Mouse (Mus musculus) adrenal gland, postnatal 10 days (tissue): ENCODE data around the gene Usp6nl. TPM values are rescaled to one million over a fixed set of nuclear protein-coding genes. Genes with fewer than 3 reads are reported as not detected.

Experiments
- DNase-seq: peaks from one replicate; pipeline ENCODE4 v3.0.0; 2021; ENCODE audit warnings: mixed read lengths
- total RNA-seq, 2 experiments: library from RNA; stranded (reverse); gene quantifications; 2 replicates each; pipeline ENCODE4 v1.2.3; 2021

Usp6nl gene
- total RNA-seq, 2 experiments from 2014 or later, result 27.1 to 28.7 TPM

DNA sequence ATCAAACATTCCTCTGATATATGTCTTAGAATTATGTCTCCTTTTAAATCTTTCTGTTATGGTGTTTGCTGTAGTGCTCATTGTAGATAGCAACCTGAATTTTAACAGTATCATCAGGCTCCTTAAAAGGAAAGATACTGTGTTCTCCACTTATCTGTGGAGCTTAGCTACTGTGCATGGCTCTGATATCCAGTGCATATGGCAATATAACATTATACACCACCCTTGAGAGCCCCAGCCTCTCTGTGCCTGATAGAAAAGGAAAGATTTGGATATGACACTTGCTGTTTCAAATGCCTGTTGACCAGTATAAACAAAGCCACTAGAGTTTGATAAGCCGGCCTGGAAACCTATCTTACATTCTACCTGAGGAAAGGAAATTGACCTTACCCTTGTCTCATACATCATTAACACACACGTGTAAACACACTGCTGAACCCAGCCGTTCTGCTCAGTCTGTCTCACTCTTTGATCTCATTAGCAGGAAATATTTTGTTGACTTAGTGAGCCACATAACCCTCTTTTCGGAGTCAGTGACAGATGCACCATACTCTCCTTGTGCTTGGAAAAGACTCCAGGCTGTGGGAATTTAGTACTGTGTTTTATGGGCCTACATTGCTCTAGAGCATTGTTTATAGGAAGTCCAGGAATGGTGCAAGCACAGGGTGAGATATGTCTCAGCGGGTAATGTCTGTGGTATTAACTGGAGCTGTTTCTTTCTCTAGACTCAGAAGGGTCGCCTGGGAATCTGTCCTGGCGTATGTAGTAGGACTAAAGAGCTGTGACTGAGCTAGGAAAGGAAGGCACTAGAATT is 9.1 kb downstream of the Usp6nl start:
- DNase-seq, result no peak

DNA sequence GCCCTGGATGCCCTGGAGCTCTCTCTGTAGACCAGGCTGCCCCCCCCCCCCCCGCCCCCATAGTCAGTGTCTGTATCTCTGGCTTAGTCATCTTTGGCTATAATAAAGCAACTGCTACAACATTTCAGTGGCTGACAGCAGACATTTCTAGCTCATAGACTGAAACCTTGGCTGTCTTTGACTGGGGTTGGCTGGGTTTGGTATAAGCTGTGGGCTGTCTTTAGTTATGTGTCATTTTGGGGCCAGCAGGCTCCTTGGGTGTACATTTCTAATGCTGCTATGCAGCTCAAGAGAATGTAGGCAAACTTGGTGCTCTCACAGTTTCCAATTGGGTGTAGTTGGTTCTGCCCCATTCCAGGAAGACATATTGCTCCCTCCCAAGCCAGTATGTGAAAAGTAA is 11.1 kb downstream of the Usp6nl start:
- no peak for DNase-seq

DNA sequence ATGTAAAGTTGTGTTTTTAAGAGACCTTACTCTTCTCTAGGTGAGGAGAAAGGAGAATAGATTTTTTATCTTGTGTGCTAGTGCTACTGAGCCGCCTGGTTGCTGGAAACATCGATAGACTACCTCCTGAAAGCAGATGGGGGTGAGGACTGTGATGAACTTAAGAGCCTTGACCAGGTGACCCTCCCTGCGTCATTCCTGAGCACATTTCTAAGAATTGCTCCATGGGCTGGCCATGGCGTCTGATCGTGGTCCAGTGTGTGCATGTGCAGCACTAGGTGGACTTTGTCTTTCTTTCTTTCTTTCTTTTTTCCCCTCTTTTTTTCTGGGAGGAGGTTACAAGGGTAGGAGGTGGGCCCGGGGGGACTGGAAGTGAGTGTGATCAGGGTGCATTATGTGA is 11.5 kb downstream of the Usp6nl start:
- no peak for DNase-seq

DNA sequence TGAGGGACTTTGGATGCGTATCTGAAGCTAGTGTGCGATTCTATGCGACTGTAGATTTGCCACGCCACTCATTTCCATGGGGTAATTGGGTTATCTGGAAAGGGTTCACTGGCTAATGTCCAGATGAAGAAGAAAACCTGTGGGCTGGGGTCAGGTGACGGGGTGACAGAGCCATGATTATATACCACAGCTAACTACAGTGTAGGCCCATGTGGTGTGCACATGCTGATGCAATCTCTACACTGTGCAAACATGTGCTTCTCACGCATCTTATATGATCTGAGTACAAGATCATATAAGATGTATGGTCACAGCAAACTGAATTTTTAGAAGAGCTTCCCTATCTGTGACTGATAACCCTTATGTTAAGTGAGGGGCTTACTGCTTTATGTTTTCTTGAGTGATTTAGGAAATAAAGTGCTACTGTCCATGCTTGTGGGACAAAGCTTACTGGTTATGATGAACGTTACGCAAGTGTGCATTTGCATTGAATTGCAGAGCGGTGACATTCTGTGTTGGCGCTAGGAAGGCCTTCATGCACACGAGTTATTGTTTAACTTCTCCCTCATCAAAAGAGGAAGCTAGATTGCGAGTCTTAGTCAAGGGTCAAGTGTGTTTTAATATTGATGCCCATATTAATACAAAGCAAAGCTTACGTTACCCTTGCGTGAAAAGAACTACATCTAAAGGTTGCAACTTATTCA is 12.7 kb downstream of the Usp6nl start:
- no peak for DNase-seq

DNA sequence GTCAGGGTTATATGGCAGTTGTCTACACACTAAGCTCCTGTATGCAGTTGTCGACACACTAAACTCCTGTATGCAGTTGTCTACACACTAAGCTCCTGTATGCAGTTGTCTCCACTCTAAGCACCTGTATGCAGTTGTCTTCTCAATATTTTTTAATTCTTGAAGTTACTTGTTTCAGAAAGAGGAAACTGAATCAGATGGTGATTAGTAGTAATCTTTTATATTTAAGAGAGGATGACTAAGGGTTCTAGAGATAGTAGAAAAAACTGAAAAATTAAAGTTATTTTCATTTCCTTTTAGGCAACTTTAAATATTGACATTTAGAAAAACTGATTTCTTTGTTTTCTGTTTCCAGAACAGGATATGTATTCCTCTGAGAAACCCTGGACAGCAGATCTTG is 13.5 kb downstream of the Usp6nl start:
- no peak for DNase-seq

DNA sequence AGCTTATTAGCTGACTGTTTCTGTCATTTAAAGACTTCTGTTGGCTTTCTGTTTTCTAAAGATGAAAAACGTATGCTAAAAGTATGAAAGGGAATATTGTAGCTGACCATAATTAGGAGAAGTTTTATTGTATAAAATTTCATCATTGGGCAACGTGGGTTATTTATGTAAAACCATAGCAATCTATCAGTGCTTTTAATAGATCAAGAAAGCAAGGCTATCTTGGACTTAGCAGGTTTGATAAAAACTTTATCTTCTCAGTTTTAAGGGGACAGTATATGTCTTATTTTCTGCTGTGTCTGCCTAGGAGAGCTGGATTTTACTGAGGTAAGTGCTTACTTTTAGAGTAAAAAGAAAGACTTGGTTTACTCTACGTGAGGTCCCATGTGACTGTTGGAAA is 14.2 kb downstream of the Usp6nl start:
- DNase-seq, result no peak

DNA sequence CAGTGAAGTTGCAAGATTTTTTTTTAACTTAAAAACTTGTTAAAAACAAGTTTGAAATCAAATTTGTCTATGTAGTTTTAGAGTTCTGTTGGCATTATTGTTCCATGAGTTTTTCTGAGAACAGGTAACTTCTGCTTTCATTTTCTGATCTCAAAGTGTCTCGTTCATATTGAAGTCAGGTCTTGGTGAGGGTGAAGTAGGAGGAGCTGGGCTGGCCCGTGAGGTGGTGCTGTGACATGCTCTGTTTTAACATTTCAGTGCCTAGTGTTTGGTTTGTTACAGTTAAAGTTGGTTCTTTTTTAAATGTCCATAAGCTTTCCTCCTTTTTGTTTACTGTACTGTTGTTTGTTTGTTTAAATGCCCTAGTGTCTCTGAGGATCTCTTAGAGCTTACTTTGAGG is 15.0 kb downstream of the Usp6nl start:
- no peak for DNase-seq

DNA sequence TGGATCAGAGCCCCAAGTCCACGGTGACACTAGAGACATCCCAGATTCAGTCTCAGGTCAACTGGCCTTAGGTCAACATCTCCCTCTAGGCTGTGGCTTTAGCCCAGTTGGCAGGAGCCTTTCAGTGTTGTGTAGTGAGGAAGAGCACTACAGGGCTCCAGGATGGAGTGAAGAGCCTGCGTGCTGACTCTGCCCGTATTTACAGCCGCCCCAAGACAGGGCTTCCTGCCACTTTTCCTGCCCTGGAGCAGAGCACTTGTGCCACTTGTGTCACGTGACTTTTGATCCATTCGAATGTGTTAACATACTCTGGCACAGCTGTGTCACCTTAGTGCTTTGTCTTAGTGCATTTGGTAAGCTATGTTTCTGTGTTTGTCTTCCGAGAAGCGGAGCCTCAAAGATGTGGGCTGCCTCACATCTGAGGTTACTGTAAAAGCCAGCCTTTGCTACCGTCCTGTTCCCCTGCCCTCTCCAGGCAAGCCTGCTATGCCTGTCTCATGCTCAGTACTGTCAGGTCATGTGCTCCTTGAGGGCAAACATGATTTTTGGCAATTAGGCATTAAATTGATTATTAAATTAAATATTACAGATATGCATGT is 15.7 kb downstream of the Usp6nl start:
- DNase-seq, result no peak

DNA sequence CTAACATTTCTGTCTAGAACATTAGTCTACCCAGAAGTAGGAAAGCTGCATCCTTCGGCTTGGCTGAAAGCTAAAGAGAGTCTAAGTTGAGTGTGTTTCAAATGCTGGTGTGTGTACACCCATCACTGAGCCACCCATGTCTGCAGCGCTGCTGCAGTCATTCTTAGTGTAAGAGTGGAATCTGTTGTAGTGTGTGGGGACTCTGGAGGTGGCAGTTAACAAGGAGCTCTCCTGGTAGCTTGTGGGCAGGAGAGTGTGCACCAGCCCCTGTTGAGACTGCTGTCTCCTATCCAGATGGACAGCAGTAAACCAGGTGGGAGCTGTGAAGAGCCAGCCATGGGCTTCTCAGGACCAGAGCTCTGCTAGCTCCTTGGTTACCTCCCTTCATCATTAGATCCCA is 18.0 kb downstream of the Usp6nl start:
- DNase-seq, result no peak

DNA sequence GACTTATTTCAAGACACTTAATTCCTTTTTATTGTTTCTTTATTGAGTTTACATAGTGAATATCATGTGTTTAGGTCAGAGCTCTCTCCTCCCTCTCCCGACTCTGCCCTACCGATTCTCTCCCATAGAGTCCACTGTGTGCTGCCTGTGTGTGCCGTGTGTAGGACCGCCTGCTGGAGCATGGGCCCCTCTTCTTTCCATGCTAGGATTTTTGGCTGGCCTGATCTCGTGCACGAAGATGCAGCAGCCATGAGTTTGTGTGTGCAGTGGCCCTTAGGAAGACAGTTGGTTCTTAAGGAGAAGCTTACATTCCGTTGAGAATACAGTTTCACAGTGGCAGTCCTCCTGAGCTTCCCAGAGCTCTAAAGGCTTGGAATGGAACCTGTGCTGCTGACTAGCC is 19.0 kb downstream of the Usp6nl start:
- DNase-seq, result no peak

DNA sequence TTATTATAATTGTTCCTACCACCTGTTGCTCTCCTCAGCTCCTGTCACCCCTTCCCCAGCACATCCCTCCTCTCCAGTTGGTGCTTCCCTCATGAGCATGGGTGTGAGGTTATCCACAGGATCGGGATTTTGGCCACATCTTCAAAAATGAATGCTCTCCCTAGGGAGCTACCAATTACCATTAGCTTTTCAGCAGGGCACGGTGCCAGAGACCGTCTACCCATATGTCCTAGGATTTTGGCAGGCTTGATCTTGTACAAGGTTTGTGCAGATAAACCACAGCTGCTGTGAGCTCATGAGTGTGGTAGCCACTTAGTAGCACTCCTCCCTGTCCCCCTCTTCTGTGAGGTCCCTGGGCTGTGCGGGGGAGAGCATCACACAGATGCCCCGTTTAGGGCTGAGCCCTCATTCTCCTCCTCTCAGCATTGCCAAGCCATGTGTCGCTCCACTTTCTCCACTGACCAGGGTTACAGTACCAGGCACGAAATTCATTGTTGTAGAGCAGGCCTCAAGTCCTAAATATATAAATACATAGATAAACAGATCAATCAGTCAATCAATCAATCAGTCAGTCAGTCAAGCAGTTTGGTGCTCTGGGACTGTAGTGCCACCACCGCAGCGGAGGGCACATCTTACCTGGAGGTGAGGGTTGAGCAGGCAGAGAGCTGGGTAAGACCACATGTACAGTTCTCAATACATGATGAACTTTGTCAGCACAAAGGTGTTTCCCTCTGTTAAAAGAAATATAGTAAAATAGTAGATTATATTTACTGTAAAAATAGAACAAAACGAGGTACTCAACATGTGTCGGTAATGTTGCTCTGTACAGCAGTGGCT is 27.0 kb downstream of the Usp6nl start:
- DNase-seq, result peak; percentile 25

DNA sequence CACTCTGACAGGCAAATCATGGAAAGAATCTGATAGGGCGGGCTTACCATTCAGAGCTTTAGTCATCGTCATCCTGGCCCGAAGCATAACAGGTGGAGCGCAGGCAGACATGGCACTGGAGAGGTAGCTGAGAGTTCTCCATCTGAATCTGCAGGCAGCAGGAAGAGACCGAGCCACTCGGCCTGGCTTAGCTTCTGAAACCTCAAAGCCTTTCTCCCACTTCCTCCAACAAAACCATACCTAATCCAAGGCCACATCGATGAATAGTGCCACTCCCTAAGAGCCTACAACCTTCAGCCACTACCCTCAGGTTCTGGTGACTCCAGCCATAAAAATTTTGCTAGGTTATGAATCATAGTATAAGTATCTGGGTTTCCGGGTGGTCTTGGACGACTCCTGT is 27.7 kb downstream of the Usp6nl start:
- DNase-seq, result no peak

DNA sequence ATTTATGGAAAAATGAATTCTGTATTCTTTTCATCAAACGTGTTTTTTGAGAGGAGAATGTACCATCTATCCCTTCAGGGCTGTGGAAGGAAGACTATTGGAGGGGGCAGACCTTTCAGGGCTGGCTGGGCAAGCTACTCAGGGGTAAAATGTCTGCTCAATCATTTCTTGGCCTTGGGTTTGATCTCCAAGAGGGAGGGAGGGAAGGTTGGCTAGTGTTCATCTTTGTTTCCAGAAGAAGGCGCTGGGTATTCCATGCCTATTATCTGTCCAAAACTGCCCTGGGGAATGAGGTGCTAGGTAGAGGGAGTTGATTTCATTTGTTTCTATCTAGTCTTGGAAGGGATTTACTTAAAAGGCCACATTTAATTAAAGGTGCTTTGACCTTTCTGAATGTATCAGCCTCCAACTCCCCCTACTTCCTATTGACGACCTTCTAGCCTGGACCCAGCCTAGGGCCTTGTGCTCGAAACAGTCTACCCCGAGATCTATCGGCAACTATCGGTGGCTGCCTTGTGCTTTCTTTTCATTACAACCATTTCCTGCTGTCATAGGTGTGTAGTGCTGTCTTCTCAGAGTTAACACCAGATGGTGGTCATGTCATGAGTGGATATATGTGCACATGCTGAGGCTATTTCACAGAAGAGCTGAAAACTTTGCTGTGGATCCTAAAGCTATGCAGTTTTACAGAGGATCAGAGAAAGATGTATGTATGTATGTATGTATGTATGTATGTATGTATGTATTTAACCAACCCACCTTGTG is 28.6 kb downstream of the Usp6nl start:
- DNase-seq, result no peak

DNA sequence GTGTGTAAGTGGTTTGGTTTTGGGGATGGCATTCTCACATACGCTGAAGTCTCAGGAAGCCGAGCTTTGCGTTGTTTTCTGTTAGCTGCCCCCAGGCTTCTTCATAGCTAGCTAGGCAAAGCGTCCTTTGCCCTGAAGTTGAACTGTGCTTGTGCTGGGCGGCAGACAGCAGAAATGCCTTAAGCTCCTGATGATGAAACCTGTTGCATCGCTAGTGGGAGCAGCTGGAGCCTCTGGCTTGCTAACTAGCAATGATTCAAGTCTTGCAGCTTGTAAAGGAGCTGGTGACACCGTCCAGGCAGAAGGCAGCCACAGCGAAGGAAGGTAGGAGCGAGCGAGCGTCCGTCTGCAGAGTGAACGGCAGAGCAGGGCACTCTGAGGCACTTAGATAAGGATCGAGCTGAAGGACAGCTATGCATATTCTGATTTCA is 30.1 kb downstream of the Usp6nl start:
- peak; percentile 37 for DNase-seq

DNA sequence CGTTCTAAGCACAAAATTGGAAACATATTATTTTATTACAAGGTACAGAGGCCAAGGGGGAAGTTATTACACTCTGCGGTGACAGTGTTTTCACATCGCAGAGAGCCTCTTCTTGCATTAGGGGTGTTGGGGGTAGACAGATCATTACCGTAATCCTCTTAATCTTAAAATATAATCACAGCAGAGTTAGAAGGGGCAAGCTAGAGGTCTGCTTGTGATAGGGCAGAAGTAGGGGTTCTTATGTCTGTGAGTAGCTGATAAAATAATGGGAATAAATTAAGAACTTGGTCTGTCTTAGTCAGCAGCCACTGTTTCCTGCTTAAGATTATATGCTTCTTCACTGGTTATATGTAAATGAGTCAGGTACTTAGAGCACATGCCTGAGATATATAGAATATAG is 30.6 kb downstream of the Usp6nl start:
- DNase-seq, result no peak

DNA sequence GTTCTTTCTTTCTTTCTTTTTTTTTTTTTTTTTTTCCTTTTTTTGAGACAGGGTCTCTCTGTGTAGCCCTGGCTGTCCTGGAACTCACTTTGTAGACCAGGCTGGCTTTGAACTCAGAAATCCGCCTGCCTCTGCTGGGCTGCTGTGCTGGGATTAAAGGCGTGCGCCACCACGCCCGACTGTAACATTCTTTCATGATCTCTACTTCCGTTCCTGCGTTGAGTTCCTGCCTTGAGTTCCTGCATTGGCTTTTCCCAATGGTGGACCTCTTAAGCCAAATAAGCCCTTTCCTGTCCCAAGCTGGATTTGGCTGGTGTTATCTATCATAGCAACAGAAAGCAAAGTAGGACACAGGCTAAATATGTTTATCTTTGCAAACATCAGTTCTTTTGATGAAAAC is 34.8 kb downstream of the Usp6nl start:
- DNase-seq, result no peak

DNA sequence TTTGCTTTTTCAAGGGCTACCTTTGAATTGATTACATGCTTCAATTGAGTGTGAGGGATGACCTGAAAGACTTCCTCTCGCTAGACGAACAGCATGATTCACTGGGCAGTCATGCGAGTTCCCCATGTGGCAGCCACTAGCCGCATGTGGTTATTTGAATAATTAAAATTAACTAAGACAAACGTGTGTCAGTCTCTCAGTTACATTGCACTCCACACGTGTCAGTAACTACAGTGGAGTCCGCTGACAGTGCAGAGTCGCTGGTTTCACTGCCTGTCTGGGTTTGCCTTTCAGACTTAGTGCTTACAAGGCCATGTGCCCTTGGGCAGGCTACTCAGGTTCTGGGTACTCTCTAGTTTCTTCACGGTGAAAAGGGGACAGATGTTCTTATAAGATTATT is 37.2 kb downstream of the Usp6nl start:
- no peak for DNase-seq

DNA sequence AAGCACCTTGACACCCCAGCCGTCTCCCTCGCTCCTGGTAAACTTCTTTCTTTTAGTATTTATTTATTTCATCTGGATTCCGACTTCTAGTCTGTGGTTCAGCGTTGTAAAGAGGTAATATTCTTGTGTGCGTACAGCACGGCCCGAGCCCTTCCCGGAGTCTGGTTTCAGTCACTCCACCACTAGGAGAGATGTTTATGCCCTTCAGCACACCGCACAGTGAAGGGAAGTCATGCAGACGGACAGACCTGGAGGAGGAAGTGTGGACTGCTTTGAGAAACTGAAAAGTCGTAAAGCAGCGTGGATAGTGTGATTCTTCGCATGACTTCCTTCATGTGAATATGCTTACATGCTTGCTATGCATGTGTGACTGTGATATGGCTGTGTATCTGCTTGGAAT is 40.7 kb downstream of the Usp6nl start:
- no peak for DNase-seq

DNA sequence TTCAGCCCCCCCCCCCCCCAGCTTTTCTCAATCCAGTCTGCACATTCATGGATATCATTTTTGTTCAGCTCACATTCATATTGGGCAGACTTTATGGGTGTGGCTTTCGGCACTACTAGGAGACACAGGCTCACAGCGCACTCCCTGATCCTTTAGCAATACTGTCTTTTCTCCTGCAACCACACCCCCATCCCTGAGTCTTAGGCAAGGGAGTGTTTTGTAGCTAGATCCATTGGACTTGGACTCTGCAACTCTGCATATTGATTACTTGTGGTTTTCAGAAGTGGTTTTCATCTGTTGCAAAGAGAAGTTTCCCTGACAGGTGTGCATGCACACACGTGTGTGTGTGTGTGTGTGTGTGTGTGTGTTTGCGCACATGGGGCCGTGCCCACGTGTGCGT is 41.5 kb downstream of the Usp6nl start:
- no peak for DNase-seq

DNA sequence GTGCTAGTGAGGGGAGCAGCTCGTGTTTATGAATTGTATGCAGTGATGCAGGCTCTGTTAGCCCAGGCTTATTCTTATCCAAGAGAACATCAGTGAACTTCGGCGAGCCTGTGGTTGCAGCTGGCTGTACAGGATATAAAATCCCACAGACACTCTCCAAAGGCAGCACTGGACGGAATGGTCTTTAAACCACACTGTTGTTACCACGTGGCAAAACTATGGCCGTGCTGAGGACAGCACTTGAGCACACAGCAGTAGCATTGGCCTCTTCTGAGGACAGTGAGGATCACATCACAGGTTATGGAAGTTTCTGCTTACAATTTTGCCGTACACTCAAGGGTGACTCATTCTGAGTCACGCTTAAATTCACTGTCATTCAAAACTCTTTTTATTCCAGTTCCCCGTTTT is 44.1 kb downstream of the Usp6nl start:
- DNase-seq, result no peak

DNA sequence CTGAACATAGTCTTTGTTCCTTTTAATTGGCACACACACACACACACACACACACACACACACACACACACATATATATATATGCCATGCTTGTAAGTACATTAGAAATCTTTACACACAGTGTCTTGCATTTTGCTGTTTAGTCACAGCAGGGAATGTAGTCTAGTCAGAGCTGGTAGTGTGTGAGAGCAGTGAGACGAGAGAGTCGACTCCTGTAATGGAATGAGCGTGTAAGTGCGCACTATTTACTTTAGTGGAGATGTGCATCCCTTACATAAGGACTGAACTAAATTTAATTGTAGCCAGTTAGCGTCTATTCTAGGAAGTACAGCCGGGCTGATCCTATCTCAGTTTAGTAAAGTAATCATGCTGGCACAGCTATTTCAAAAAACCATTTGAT is 44.5 kb downstream of the Usp6nl start:
- DNase-seq, result no peak

DNA sequence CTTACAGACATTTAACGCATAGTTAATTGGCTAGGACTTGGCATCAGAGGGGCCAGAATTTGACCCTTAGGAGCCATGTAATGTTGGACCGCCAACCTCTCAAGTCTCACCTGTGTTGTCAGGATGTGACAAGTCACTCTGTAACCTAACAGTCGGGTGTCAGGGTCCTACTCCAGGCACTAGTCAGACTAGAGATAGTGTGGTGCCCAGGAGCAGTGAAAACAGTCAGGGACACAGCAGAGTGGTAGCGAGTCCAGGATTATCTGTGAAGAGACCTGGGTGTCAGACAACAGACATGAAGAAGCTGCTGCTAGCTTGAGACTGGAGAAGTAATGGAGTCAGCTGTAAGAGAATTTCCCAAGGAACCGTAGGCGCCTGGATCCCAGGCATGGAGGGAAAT is 45.0 kb downstream of the Usp6nl start:
- no peak for DNase-seq
